In genomic region chr3:103660012-103660411, GRCm38 (mm10) we compare ENCODE assay signal across 30 mouse cellular contexts. TPM values are rescaled to one million over a fixed set of nuclear protein-coding genes. Genes with fewer than 3 reads are reported as not detected.
A peak's percentile ranks its signal among the peaks of the same experiment; 100 is the strongest.
DNase-seq lines count a peak whose midpoint lies in the region; ATAC-seq and TF ChIP-seq lines count a peak whose summit lies in the region.
"Had no signal": no experiment of that assay in that cellular context is flagged by ENCODE, and none has a peak within 500 bp of the region (broad histone marks: within the 10 kb centered on the region; RNA-seq: fewer than 3 reads in every experiment).

No protein-coding gene starts in this region.

- no peak for TF ChIP-seq CTCF in lung, embryonic 14.5 days (IDR thresholded peaks at IDR 0.05; ENCODE audit: low read depth)

- intact Hi-C loops in heart, postnatal 25 days (cut with DNase I) = no loop called here

- 33% methylated on average over 2 of the region's 2 CpGs for WGBS in lung, embryonic 14.5 days
- 75% methylated on average over 2 of the region's 2 CpGs for WGBS in hindbrain, embryonic 16.5 days

- H3K4me3 ChIP-seq in lung, embryonic 14.5 days (ENCODE audit: low read depth, low read length) = no peak overlapping the region
- H3K4me3 ChIP-seq in hindbrain, embryonic 16.5 days (ENCODE audit: low read length) = no peak overlapping the region
- H3K4me3 ChIP-seq: forebrain, embryonic 13.5 days; heart, embryonic 15.5 days; left cerebral cortex, adult 2 months; liver, embryonic 12.5 days; neural tube, embryonic 12.5 days had no signal

- DNase-seq in heart, adult 18-20 months = peak; percentile 30 to 31
- DNase-seq in heart, postnatal 25 days (ENCODE audit: low spot score) = no peak
- DNase-seq in lung, embryonic 14.5 days = peak; percentile 52
- no peak for DNase-seq in lung, adult 18-20 months
- peak; percentile 35 to 37 for DNase-seq in right cerebral cortex, postnatal 10 days (ENCODE audit: low spot score in 2 of 2)
- no peak for DNase-seq in right cerebral cortex, postnatal 4 days
- no peak for DNase-seq in adrenal gland, adult 2 months
- DNase-seq: adrenal gland, adult 8-10 months; cerebellum, adult 9-10 months; cerebellum, postnatal 36 days; kidney, adult 11 months; kidney, postnatal 14 days; layer of hippocampus, adult 9-11 months; left cerebral cortex, postnatal 4 days; liver, postnatal 0 days; spleen, adult 18-20 months; thymus, adult 18-20 months; thymus, postnatal 25 days had no signal

- H3K4me2 ChIP-seq in lung, embryonic 14.5 days = no peak overlapping the region
- H3K4me2 ChIP-seq in hindbrain, embryonic 16.5 days (ENCODE audit: low read length) = no peak overlapping the region
- H3K4me2 ChIP-seq: forebrain, embryonic 13.5 days; heart, embryonic 15.5 days; hindbrain, embryonic 14.5 days; liver, embryonic 12.5 days; midbrain, embryonic 11.5 days; neural tube, embryonic 12.5 days had no signal

- no peaks in the 10 kb centered on the region for H3K27me3 ChIP-seq in lung, embryonic 14.5 days (ENCODE audit: insufficient read depth, low read length)
- no peaks in the 10 kb centered on the region for H3K27me3 ChIP-seq in hindbrain, embryonic 16.5 days (replicated peaks; ENCODE audit: control insufficient read depth, insufficient read depth, low read length)
- H3K27me3 ChIP-seq: forebrain, embryonic 13.5 days; heart, embryonic 15.5 days; liver, embryonic 12.5 days; neural tube, embryonic 12.5 days had no signal

- H3K9me3 ChIP-seq in lung, embryonic 14.5 days (ENCODE audit: low read depth, low read length) = no peaks in the 10 kb centered on the region
- H3K9me3 ChIP-seq in hindbrain, embryonic 16.5 days (ENCODE audit: control insufficient read depth, low read length) = no peaks in the 10 kb centered on the region
- H3K9me3 ChIP-seq: forebrain, embryonic 13.5 days; heart, embryonic 15.5 days; liver, embryonic 12.5 days; neural tube, embryonic 12.5 days had no signal

- H3K36me3 ChIP-seq in lung, embryonic 14.5 days (ENCODE audit: insufficient read depth) = no peaks in the 10 kb centered on the region
- no peaks in the 10 kb centered on the region for H3K36me3 ChIP-seq in hindbrain, embryonic 16.5 days (ENCODE audit: control insufficient read depth, insufficient read depth, low read length)
- H3K36me3 ChIP-seq: heart, embryonic 15.5 days; liver, embryonic 12.5 days; neural tube, embryonic 12.5 days had no signal

- H3K27ac ChIP-seq in lung, embryonic 14.5 days (ENCODE audit: low read depth) = no peak overlapping the region
- H3K27ac ChIP-seq in hindbrain, embryonic 16.5 days (ENCODE audit: low read depth, low read length) = no peak overlapping the region
- H3K27ac ChIP-seq: forebrain, embryonic 13.5 days; heart, embryonic 15.5 days; hindbrain, embryonic 14.5 days; left cerebral cortex, adult 2 months; liver, embryonic 12.5 days; neural tube, embryonic 12.5 days; stomach, postnatal 0 days had no signal

- H3K9ac ChIP-seq in lung, embryonic 14.5 days = no peak overlapping the region
- no peak overlapping the region for H3K9ac ChIP-seq in hindbrain, embryonic 16.5 days (ENCODE audit: low read depth, low read length)
- H3K9ac ChIP-seq: forebrain, embryonic 13.5 days; heart, embryonic 15.5 days; hindbrain, embryonic 14.5 days; liver, embryonic 12.5 days; liver, postnatal 0 days; neural tube, embryonic 12.5 days had no signal

- H3K4me1 ChIP-seq in lung, embryonic 14.5 days (ENCODE audit: insufficient read depth) = no peaks in the 10 kb centered on the region
- H3K4me1 ChIP-seq in hindbrain, embryonic 16.5 days (ENCODE audit: control insufficient read depth, insufficient read depth, low read depth, low read length) = no peaks in the 10 kb centered on the region; the same call in 1 of the 2 replicates
- H3K4me1 ChIP-seq: forebrain, embryonic 13.5 days; liver, embryonic 12.5 days had no signal

- no peak for ATAC-seq in lung, embryonic 14.5 days (ENCODE audit: insufficient read depth)
- ATAC-seq in hindbrain, embryonic 16.5 days = no peak
- ATAC-seq: activated CD4-positive, CD25-positive, alpha-beta regulatory T cell, adult 4 months; forebrain, embryonic 13.5 days; inflammation-experienced regulatory T-cells, adult 6 months; liver, embryonic 12.5 days; liver, postnatal 0 days; midbrain, embryonic 16.5 days had no signal

RNA-seq across cellular contexts. Expression of gene Atg4a-ps, which starts 14.1 kb away (rescaled TPM):
- 1 to 10 TPM in 1 of 2 experiments, not detected in 1; 2.2 TPM for total RNA-seq in heart, adult 18-20 months (2021)
- 1 to 10 TPM in 1 of 2 experiments, not detected in 1; 1.8 TPM for total RNA-seq in heart, postnatal 25 days (2021)
- polyA plus RNA-seq in lung, embryonic 14.5 days (2014; fragmentation: Nextera tagmentation; extraction: Ambion mirVana) = 0.20 and 0.32 TPM in 2 replicates
- total RNA-seq in adrenal gland, adult 2 months (2021) = 1 to 10 TPM in 1 of 2 experiments, under 1 TPM in 1; 0.14 to 3.7 TPM
- polyA plus RNA-seq in adrenal gland, adult 2 months (2012; rRNA removed) = not detected in 2 replicates
- 0.11 and 0.14 TPM in 2 replicates for polyA plus RNA-seq in hindbrain, embryonic 16.5 days (2015; fragmentation: Nextera tagmentation; extraction: Ambion mirVana)
- polyA plus RNA-seq: neural tube, embryonic 12.5 days had no signal

Comparison
In these comparisons a context has a peak if more than half of its experiments do, and no peak if none do; other contexts are left out.
1. DNase-seq: peak in heart, adult 18-20 months (2 of 2), lung, embryonic 14.5 days (single experiment) and right cerebral cortex, postnatal 10 days (2 of 2); none in heart, postnatal 25 days (single experiment), lung, adult 18-20 months (0 of 2), right cerebral cortex, postnatal 4 days (single experiment) and adrenal gland, adult 2 months (single experiment).